Mouse (Mus musculus): ENCODE measurements around the gene Pik3cd.

Pik3cd gene

DNA sequence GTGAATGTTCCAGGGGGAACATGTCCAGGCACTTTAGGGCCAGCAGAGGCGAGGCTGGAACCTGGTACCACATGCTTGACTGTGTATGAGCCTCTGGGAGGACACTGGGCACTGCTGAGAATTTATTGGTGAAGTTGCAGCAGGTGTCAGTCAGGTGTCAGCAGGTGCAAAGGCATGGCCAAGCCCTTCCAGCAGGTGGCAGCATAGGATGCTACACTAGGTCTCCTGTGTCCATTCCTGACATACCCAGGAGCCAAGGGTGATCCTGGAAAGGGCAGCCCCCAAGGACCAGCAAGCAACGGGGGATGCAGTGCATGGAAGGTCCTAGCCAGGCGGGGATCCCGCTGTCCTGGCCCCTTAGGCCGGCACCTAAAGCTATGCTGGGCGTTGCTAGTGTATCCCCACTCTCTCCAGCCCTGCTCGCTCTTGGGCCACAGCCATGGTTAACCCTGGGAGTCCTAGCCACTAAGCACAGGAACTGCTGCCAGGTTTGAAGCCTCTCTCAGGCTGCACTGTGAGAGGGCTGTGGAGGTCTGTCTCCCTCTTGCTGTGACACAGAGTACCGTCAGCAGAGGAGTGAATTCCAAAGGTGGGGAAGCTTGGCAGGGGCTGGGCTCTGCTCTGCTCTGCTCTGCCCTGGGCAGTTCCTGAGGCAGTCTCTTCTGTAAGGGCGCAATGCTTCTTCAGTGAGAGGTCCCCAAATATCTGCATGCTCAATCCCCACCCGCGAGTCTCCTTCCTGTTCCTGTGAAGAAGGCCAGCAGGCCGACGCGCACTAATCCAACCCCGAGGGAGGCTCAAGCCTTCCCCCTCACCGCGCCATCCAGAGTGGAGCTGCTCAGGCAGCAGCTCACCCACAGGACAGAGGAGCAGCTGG, 21.7 kb upstream of the Pik3cd start:
- DNase-seq: peak; percentile 31

- DNase-seq: no peak
Measured at GRCm38 (mm10) chr4:149723021-149723390, 20.6 kb upstream of the Pik3cd start.

DNA sequence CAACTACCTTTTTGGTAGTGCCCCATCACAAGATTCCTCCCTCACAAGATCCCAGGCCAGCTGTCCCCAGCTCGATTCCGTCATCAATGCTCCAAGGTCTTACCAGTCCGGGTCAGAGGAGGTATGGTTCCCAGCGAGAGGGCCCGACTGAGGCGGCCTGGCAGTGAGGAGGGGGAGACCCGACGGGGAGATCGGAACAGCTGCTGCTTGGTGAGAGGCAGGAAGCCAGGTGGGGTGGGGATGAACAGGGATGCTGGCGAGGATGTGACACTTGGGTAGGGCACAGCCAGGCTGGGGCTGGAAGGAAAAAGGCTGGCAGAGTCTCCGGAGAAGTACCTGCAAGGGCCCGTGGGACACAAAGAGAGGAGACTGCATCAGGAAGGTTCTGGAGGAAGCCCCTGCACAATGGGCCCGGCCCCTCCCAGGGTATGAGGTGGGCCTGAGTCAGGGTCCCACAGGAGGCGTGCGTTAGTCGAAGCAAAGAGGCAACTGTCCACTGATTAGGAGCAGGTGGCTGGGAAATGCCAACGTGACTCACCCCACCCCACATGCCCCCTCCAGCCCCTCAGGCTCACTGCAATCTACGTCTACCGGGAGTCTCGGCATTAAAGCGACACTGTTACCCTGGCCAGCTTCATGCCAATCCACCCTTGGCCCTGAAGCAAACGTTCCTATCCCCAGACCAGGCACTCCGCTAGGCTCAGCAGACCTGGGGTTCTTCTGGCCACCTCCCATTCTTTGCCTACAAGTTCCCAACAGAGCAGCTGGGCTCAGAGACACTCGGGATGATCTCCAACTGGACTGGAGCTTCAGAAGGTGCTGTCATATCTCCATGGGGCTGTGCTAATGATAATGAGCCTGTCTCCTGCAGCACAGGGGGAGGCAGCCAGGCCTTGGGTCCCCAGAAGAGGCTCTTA, 20.0 kb upstream of the Pik3cd start:
- no peak for DNase-seq

DNA sequence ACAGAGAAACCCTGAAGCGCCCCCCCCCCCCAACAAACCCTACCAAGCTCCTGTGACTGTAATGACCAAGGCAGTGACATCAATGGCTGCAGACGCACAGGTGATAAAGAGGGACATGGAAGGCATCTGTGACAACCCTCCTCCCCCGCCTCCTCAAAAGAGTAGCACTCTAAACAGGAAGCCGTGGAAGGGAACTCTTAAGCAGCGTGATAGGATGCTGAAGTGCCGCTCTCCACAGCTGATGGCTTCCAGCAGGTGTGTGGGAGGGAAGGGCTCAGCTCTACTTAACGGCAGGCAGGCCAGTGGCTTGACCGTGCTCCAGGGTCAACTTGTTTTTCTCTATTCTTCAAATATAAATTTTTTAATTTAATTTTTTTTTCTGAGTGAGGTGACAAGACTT, 18.8 kb upstream of the Pik3cd start:
- no peak for DNase-seq

GRCm38 (mm10) chr4:149719686-149720085, 17.3 kb upstream of the Pik3cd start:
- DNase-seq: peak; percentile 76

GRCm38 (mm10) chr4:149714542-149714941, 12.2 kb upstream of the Pik3cd start:
- no peak for DNase-seq

GRCm38 (mm10) chr4:149711955-149712354, 9.6 kb upstream of the Pik3cd start:
- no peak for DNase-seq

DNA sequence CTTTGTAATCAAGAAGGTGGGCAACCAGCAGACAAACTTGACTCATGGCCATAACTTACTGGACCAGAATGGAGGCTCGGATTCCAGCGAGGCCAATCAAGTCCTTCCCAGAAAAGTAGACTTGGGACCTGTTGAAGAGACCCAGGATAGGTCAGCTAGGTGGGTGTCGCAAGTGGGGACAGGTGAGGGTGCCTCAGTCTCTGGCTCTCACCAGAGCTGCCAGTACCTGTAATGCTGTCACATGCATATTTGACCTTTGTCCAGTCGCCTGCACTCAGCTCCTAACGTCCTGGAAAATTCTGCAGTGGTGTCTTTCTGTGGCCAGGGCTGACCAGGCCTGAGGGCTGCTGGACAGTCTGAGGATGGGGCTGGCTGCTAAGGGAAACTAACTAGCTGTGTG, 9.1 kb upstream of the Pik3cd start:
- DNase-seq: no peak

- DNase-seq: no peak
Measured at GRCm38 (mm10) chr4:149710510-149710909, 8.1 kb upstream of the Pik3cd start.

GRCm38 (mm10) chr4:149705941-149706340, 3.6 kb upstream of the Pik3cd start:
- DNase-seq: no peak

- no peak for DNase-seq
Measured at GRCm38 (mm10) chr4:149705298-149705697, 2.9 kb upstream of the Pik3cd start.

DNA sequence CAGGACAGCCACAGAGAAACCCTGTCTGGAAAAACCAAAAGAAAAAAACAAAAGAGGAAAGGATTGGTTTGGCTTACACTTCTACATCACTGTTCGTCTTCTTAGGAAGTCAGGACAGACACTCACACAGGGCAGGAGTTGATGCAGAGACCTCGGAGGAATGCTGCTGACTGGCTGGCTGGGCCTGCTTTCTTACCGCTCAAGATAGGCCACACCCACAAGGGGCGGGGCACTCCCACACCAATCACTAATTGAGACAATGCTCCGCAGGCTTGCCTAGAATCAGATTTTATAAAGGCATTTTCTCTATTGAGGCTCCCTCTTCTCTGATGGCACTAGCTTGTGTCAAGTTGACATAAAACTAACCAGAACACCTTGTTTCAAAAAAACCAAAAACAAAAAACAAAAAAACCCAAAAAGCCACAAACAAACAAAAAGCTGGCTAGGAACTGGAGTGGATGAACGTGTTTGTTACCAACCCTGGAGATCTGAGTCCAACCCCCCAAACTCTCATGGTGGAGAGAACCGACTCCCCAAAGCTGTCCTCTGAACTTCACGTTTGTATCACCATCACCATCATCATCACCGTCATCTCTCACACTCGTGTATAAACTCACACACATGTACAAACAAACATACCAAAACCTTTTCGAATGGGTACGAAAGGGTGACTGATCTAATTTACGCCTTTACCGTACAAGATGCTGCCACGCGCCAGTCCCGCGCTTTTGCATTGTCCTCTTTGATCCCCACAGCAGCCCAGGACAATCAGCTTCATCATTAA, 753 bp downstream of the Pik3cd start:
- no peak for DNase-seq

DNA sequence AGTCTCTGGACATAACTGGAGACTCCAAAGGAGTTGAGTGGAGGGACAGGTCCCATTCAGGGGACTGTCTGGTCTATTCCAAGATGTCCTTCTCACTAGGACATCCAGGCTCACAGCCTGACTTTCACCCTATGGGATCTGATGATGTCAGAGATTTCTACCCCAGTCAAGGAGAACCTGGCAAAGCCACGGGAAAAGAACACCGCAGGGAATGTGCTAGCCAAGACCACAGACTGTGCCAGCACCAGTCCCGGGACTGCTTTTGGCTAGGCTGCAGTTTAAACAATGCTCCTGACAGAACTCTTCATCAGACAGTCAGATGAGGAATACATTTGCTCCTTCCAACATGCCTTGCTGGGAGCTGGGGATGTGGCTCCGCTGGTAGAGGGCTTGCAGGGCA, 2.4 kb downstream of the Pik3cd start:
- no peak for DNase-seq

DNA sequence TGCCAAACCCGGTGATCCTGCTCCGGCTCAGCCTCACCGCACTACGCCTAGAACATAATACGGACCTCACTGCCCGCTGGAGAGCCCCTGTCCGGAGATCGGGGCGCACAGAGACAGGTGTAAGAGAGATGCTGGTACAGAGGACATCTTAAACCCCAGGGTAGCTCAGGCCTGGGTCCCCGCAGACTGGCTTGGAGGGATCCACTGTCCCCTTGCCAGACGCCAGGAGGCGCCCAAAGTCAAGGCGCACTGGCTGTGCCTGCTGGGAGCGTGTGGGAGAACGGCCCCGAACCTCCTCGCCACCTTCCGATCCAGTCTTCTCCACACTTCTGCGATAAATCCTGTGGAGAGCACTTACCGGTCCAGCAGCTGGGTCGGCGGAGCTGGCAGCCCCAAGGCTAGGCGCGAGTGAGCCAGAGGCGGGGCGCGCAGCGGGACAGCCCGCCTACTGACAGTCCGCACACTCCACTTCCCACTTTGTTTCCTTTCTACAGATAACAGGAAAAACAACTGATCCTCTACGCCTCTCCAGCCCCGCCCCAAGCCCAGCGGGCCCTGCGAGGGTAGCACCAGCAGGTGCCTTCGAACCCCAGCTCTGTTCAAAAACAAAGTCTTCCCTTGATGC, 4.1 kb downstream of the Pik3cd start:
- DNase-seq: peak; percentile 44

GRCm38 (mm10) chr4:149697506-149698196, 4.7 kb downstream of the Pik3cd start:
- no peak for DNase-seq

DNA sequence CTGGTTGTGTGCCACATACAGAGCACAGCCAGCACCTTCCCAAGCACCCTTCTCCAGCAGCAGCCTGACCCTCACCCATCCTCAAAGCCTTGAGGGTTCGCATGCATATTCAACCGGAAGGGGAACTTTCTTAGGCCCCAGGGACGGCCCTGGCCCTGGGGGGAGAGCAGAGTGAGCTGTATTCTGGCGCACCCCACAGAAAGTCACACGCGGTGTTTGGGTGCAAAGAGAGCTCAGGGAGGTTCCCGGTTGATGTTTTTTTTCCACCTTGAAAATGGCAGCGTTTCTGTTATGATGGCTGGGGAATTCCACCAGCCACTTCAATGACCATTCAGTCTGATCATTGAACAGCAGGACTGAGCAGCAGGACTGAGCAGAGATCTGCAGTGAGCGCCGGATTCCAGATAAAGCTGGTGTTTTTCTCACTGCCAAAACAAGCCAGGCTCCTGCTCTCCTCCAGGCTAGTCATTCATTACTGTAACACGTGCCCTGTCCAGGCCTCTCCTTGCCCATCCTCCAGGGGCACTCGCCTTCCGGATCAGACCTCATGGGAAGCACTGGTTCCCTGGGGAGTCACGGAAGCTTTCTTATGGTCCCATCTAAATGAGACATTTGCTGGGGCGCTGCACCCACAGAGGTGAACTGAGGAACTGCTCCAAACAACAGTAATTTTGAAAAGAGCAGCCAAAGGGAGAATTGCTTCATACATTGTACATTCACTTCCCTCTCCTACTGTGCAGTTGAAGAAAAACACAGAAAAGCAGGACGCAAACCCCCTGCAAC, 6.0 kb downstream of the Pik3cd start:
- DNase-seq: no peak

DNA sequence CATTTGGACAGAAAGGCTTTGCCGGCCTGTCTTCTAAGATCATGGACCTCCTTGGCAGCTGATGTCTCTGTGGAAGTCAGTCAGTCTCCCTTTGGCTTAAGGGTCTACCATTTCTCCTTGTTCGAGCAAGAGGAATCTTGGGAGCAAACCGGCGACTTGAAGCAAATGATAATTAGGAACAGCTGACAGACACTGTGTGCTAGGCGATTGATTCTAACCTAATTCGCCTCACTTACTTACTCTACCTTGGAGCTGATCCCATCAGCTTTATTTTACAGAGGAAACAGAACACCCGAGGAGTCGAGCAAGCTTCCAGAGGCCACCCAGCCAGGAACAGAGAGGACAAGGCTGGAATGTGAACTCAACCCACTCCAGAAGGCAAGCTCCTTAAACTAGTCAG, 11.0 kb downstream of the Pik3cd start:
- no peak for DNase-seq

GRCm38 (mm10) chr4:149690828-149691280, 11.5 kb downstream of the Pik3cd start:
- DNase-seq: no peak

DNA sequence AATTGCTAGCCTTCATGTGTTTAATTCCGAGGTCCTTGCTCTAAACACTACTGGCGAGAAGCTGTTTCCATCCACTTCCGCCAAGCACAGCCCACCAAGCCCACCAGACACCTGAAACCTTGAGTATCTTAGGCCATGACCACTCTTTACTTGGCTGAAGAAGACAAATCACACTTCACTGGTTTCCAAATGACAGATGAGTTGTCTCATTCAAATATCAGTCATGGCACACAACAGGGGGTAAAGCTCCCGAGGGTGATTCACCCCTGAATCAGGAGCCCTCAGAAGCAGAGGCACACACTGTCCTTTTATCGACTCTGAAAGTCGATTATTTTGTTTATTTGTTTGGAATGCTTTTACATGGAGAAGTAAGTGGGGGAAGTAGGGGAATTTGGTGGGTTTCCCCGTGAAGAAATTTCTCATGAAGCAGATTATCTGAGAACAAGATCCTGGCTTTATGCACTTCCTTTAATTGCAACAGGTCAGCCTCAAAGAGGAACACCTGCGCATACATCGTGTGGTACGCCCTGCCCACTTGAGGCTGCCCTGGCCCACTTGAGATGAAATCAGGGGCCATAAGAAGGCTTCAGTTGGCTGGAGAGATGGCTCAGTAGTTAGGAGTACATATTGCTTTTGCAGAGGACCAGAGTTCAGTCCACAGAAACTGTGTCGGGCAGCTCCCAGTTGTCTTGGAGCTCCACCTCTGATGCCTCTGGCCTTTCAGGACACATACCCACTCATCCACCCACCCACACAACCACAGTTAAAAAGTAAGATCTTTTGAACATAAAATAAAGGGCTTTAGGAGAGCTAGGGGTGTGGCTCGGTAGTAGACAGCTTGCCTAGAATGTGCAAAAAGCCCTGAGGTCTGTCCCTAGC, 12.3 kb downstream of the Pik3cd start:
- no peak for DNase-seq

DNA sequence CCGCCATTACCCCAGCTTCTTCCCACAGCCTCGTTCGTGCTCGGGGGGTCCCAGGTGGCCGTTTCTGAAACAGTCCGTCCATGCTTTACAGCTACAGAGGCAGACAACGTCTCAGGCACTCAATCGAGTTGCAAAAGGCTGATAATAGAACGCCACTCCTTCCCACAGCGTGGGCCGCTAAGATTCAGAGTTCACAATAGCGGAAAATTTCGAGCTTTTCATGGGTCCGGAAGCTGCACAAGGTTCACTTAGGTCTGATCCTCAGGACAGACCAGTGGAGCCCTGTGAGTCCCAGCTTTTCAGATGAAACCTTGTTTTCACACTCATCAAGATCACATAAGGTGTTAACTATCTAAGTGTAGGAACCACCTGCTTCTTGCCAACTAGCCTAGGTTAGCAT, 13.5 kb downstream of the Pik3cd start:
- DNase-seq: no peak
